In the genomic region with DNA sequence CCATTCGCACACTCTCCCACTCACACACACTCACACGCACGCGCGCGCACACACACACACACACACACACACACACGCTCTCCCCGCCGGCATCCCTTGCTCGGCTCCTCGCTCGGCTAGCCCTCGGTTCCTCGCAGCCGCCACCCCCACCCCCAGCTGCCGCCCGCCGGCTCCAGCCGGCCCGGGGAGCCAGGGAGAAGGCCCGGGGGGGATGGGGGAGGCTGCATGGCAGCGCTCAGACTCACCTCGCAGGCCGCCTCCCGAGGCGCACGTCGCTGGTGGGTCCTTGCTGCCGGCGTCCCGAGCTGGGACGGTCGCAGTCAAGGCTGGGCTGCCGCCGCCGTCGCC, we compare ENCODE assay signal across 8 mouse cellular contexts. TPM values are rescaled to one million over a fixed set of nuclear protein-coding genes. Genes with fewer than 3 reads are reported as not detected.
DNase-seq lines count a peak whose midpoint lies in the region; ATAC-seq and TF ChIP-seq lines count a peak whose summit lies in the region.

No protein-coding gene starts in this region.

- intact Hi-C loops in heart, adult 2 months (cut with DNase I), result no loop called here
- intact Hi-C loops in heart, postnatal 36 days (cut with DNase I), result no loop called here

- no peaks in the 10 kb centered on the region for H3K4me1 ChIP-seq in heart, adult 2 months (ENCODE audit: control insufficient read depth, insufficient read depth, low read length)
- peaks cover 13% of the 10 kb centered on the region for H3K4me1 ChIP-seq in forebrain, embryonic 15.5 days
- no peaks in the 10 kb centered on the region for H3K4me1 ChIP-seq in kidney, embryonic 14.5 days (ENCODE audit: control insufficient read depth, insufficient read depth, low read length)
- H3K4me1 ChIP-seq in liver, postnatal 0 days (ENCODE audit: insufficient read depth), result no peaks in the 10 kb centered on the region

- TF ChIP-seq POLR2A in heart, adult 2 months (IDR thresholded peaks at IDR 0.05; ENCODE audit: insufficient read depth, low read depth, low read length), result no peak

- no peak for TF ChIP-seq EP300 in heart, adult 2 months (IDR thresholded peaks at IDR 0.05; ENCODE audit: insufficient read depth, low read depth, low read length)
- no peak for TF ChIP-seq EP300 in liver, postnatal 0 days (IDR thresholded peaks at IDR 0.05; ENCODE audit: low read depth)

- TF ChIP-seq CTCF in heart, adult 2 months (IDR thresholded peaks at IDR 0.05), result no peak
- no peak for TF ChIP-seq CTCF in liver, postnatal 0 days (IDR thresholded peaks at IDR 0.05; ENCODE audit: low read depth)

- H3K79me2 ChIP-seq in heart, adult 2 months (replicated peaks; ENCODE audit: control insufficient read depth, insufficient read depth, low read length), result no peaks in the 10 kb centered on the region

- no peaks in the 10 kb centered on the region; the same call in 1 of the 2 replicates for H3K27me3 ChIP-seq in heart, adult 2 months (ENCODE audit: control insufficient read depth, insufficient read depth, low read length)
- H3K27me3 ChIP-seq in forebrain, embryonic 15.5 days, result 0 out of 2 replicates have a peak, but pooled peaks cover 4% of the 10 kb centered on the region
- peaks cover 22% of the 10 kb centered on the region; the same call in 1 of the 2 replicates for H3K27me3 ChIP-seq in kidney, embryonic 14.5 days (ENCODE audit: control insufficient read depth, insufficient read depth, low read length)
- H3K27me3 ChIP-seq in liver, postnatal 0 days (ENCODE audit: insufficient read depth, low read length), result peaks cover 54% of the 10 kb centered on the region
- H3K27me3 ChIP-seq in splenic B cell, adult 2 months (ENCODE audit: control insufficient read depth, insufficient read depth, low read length, poor library complexity, severe bottlenecking), result no peaks in the 10 kb centered on the region; the same call in 1 of the 2 replicates

- H3K27ac ChIP-seq in heart, adult 2 months, result no peak overlapping the region
- H3K27ac ChIP-seq in forebrain, embryonic 15.5 days (replicated peaks), result peak overlapping the region; percentile 97
- H3K27ac ChIP-seq in kidney, embryonic 14.5 days (ENCODE audit: low read depth, low read length), result 0 out of 2 replicates have a peak overlapping the region, but pooled peaks have one; percentile 24
- H3K27ac ChIP-seq in liver, postnatal 0 days (ENCODE audit: low read depth), result no peak overlapping the region

- H3K36me3 ChIP-seq in heart, adult 2 months (ENCODE audit: control insufficient read depth, insufficient read depth, low read length), result no peaks in the 10 kb centered on the region
- H3K36me3 ChIP-seq in forebrain, embryonic 15.5 days, result no peaks in the 10 kb centered on the region
- no peaks in the 10 kb centered on the region for H3K36me3 ChIP-seq in kidney, embryonic 14.5 days (ENCODE audit: control insufficient read depth, insufficient read depth, low read length)
- H3K36me3 ChIP-seq in liver, postnatal 0 days (replicated peaks; ENCODE audit: insufficient read depth, low read length), result no peaks in the 10 kb centered on the region
- no peaks in the 10 kb centered on the region for H3K36me3 ChIP-seq in splenic B cell, adult 2 months (ENCODE audit: control insufficient read depth, insufficient read depth, low read length, poor library complexity, severe bottlenecking)

- H3K9me3 ChIP-seq in forebrain, embryonic 15.5 days, result no peaks in the 10 kb centered on the region
- H3K9me3 ChIP-seq in kidney, embryonic 14.5 days (ENCODE audit: control insufficient read depth, low read length), result no peaks in the 10 kb centered on the region
- no peaks in the 10 kb centered on the region for H3K9me3 ChIP-seq in liver, postnatal 0 days (ENCODE audit: low read length)

- H3K4me3 ChIP-seq in heart, adult 2 months, result peak overlapping the region; percentile 51
- peak overlapping the region; percentile 69 for H3K4me3 ChIP-seq in forebrain, embryonic 15.5 days
- H3K4me3 ChIP-seq in kidney, embryonic 14.5 days (ENCODE audit: low read length), result peak overlapping the region; percentile 46
- H3K4me3 ChIP-seq in liver, postnatal 0 days (ENCODE audit: low read depth, low read length), result peak overlapping the region; percentile 47

- WGBS in heart, adult 2 months, result 40% methylated on average over 33 of the region's 37 CpGs
- 16% methylated on average over 14 of the region's 37 CpGs for WGBS in forebrain, embryonic 15.5 days
- 44% methylated on average over 30 of the region's 37 CpGs for WGBS in kidney, embryonic 14.5 days
- 15% methylated on average over 14 of the region's 37 CpGs for WGBS in liver, postnatal 0 days (ENCODE audit: insufficient replicate concordance)

- peak overlapping the region; percentile 55 for H3K4me2 ChIP-seq in forebrain, embryonic 15.5 days (replicated peaks)
- peak overlapping the region; percentile 66 for H3K4me2 ChIP-seq in kidney, embryonic 14.5 days (replicated peaks; ENCODE audit: low read depth, low read length)
- H3K4me2 ChIP-seq in liver, postnatal 0 days (ENCODE audit: low read depth, low read length), result peak overlapping the region; percentile 78

- DNase-seq in heart, adult 2 months, result no peak
- no peak for DNase-seq in heart, postnatal 36 days
- DNase-seq in adrenal gland, postnatal 36 days, result peak; percentile 37 to 61
- DNase-seq in liver, postnatal 0 days, result no peak
- peak; percentile 6 for DNase-seq in splenic B cell, adult 2 months (ENCODE audit: low read depth, low spot score)

- peak overlapping the region; percentile 74 for H3K9ac ChIP-seq in heart, adult 2 months (ENCODE audit: low read depth, low read length)
- H3K9ac ChIP-seq in forebrain, embryonic 15.5 days (replicated peaks), result peak overlapping the region; percentile 73
- H3K9ac ChIP-seq in kidney, embryonic 14.5 days (ENCODE audit: low read depth, low read length), result peak overlapping the region; percentile 47
- H3K9ac ChIP-seq in liver, postnatal 0 days (replicated peaks), result no peak overlapping the region

- ATAC-seq in forebrain, embryonic 15.5 days (replicated peaks), result peak; percentile 76
- ATAC-seq in kidney, embryonic 14.5 days (ENCODE audit: low FRiP score, low TSS enrichment), result peak; percentile 67
- ATAC-seq in liver, postnatal 0 days, result peak; percentile 61
- no peak for ATAC-seq in inflammation-experienced regulatory T-cells, adult 6 months

RNA-seq across cellular contexts. Expression of a gene that starts 0.6 kb away (rescaled TPM):
- total RNA-seq in heart, adult 2 months (2021), result under 1 TPM; 0.13 to 0.20 TPM
- 0.02 and 0.06 TPM in 2 replicates for polyA plus RNA-seq in heart, adult 2 months (2012; rRNA removed)
- total RNA-seq in heart, postnatal 36 days (2021), result under 1 TPM; 0.11 to 0.19 TPM
- total RNA-seq in adrenal gland, postnatal 36 days (2021), result 10 to 100 TPM; 13.5 to 14.4 TPM
- 17.0 and 17.8 TPM in 2 replicates for polyA plus RNA-seq in forebrain, embryonic 15.5 days (2015; fragmentation: Nextera tagmentation; extraction: Ambion mirVana)
- polyA plus RNA-seq in kidney, embryonic 14.5 days (2014; fragmentation: Nextera tagmentation; extraction: Ambion mirVana), result 1.5 and 1.8 TPM in 2 replicates
- 0.06 and 0.07 TPM in 2 replicates for polyA plus RNA-seq in liver, postnatal 0 days (2015; fragmentation: Nextera tagmentation; extraction: Ambion mirVana)
- polyA plus RNA-seq in inflammation-experienced regulatory T-cells, adult 6 months (2017; shearing (Covaris generic)), result not detected

Comparison
In these comparisons a context has a peak if more than half of its experiments do, and no peak if none do; other contexts are left out.
1. DNase-seq: peak in adrenal gland, postnatal 36 days (2 of 2) and splenic B cell, adult 2 months (single experiment); none in heart, adult 2 months (0 of 2), heart, postnatal 36 days (0 of 2) and liver, postnatal 0 days (single experiment).
2. H3K27ac ChIP-seq: peak in forebrain, embryonic 15.5 days (single experiment) and kidney, embryonic 14.5 days (single experiment); none in heart, adult 2 months (single experiment) and liver, postnatal 0 days (single experiment).
3. Peak in every context shown above with its lines, with median percentiles within 50 percentile points of each other: H3K4me3 ChIP-seq and H3K4me2 ChIP-seq.